Mouse (Mus musculus): Measurements from ENCODE around the gene Igf2bp3.

GRCm38 (mm10) chr6:49132352-49133090, 82.2 kb downstream of the Igf2bp3 start:
- TF ChIP-seq CTCF (IDR thresholded peaks at IDR 0.05; ENCODE audit: low read depth, low read length) (no peak), POLR2A (IDR thresholded peaks at IDR 0.05; ENCODE audit: insufficient read depth, low read length) (no peak)
